Comparison of ENCODE assay signal across 8 mouse cellular contexts in the genomic region with DNA sequence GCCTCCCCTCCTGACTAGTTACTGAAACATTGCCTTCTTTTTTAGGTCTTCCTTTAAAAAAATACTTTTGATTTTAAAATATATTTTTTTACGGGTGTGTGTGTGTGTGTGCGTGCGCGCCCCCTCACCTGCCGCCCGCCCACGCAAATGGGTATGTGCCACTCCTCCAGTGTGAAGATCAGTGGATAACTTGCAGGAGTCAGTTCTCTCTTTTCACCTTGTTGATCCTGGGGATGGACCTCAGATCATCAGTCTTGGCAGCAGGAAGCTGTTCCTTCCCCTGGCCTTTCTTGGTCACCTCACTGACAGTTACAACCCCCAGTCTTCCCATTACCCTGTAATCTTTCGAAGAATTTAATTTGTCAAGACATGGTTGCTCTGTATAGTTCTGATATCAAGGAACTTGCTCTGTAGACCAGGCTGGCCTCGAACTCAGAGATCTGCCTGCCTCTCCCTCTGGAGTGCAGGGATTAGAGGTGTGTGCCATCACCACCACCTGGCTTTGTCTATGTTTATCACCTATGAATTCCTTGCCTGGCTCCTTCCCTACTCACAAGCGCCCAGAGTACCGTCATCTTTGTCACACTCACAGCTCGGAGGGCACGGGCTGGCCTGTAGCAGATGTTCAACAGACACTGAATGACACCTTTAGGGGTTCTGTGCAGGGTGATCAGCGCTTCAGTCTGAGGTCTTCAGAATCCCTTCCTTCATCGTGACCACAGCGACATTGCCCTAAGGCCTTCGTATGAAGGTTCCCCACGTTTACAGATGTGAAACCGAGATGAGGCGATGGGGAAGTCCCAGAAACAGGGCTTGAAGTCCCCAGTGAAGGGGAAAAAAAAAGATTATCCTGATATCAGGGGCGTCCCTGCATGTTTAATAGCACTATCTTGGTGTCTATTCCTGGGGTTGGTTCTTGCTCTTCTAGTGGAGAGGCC. TPM values are rescaled to one million over a fixed set of nuclear protein-coding genes. Genes with fewer than 3 reads are reported as not detected.
A peak's percentile ranks its signal among the peaks of the same experiment; 100 is the strongest.
DNase-seq lines count a peak whose midpoint lies in the region; ATAC-seq and TF ChIP-seq lines count a peak whose summit lies in the region.

No protein-coding gene starts in this region.

- peak; percentile 40 to 43; a peak in 2 of 4 replicates for TF ChIP-seq EP300 in MEL (IDR thresholded peaks at IDR 0.05; ENCODE audit: low read depth in 1 of 2, low read length in 2 of 2)

- DNase-seq in kidney, postnatal 10 days: no peak
- peak; percentile 79 for DNase-seq in MEL (ENCODE audit: low read depth, low spot score)
- DNase-seq in embryonic facial prominence, embryonic 14.5 days (ENCODE audit: low spot score): no peak
- DNase-seq in right cerebral cortex, postnatal 36 days (ENCODE audit: low spot score in 2 of 2): no peak
- no peak for DNase-seq in cerebellum, postnatal 4 days (ENCODE audit: low spot score in 2 of 2)
- DNase-seq in left cerebral cortex, adult 11 months (ENCODE audit: low spot score): no peak

- WGBS in kidney, embryonic 15.5 days: 73% methylated on average over 21 of the region's 21 CpGs
- WGBS in embryonic facial prominence, embryonic 14.5 days: 74% methylated on average over 21 of the region's 21 CpGs

- ATAC-seq in kidney, embryonic 15.5 days (replicated peaks; ENCODE audit: low FRiP score): no peak
- no peak for ATAC-seq in embryonic facial prominence, embryonic 14.5 days (ENCODE audit: low read depth)
- peak; percentile 59 for ATAC-seq in megakaryocyte progenitor cell, adult 5-6 weeks (replicated peaks; ENCODE audit: poor library complexity)

- no peak for TF ChIP-seq CTCF in MEL (IDR thresholded peaks at IDR 0.05 in 2 of 3, conservative IDR thresholded peaks at IDR 0.05 in 1 of 3; ENCODE audit: control insufficient read depth in 1 of 3, insufficient read depth in 1 of 3, low read depth in 2 of 3, low read length in 3 of 3, poor library complexity in 1 of 3, severe bottlenecking in 1 of 3)

- H3K9me3 ChIP-seq in kidney, embryonic 15.5 days (replicated peaks): 0 out of 2 replicates have a peak, but pooled peaks cover 5% of the 10 kb centered on the region
- H3K9me3 ChIP-seq in MEL (replicated peaks; ENCODE audit: insufficient read depth, low read length): no peaks in the 10 kb centered on the region
- no peaks in the 10 kb centered on the region; the same call in 1 of the 2 replicates for H3K9me3 ChIP-seq in embryonic facial prominence, embryonic 14.5 days (ENCODE audit: control insufficient read depth, low read length)

- TF ChIP-seq POLR2A in MEL (IDR thresholded peaks at IDR 0.05; ENCODE audit: control insufficient read depth in 1 of 2, insufficient read depth in 1 of 2, low read depth in 1 of 2, low read length in 2 of 2, poor library complexity in 1 of 2): no peak

- peaks cover 29% of the 10 kb centered on the region for H3K4me1 ChIP-seq in kidney, embryonic 15.5 days
- H3K4me1 ChIP-seq in MEL (ENCODE audit: control insufficient read depth in 1 of 2, insufficient read depth in 2 of 2, low read length in 2 of 2): peaks cover 9 to 21% of the 10 kb centered on the region in 2 experiments
- H3K4me1 ChIP-seq in embryonic facial prominence, embryonic 14.5 days (ENCODE audit: control insufficient read depth, insufficient read depth, low read length): peaks cover 12% of the 10 kb centered on the region

- H3K36me3 ChIP-seq in kidney, embryonic 15.5 days: no peaks in the 10 kb centered on the region
- H3K36me3 ChIP-seq in MEL (ENCODE audit: control insufficient read depth in 1 of 2, insufficient read depth in 2 of 2, low read length in 2 of 2): peaks cover 0 to 15% of the 10 kb centered on the region in 2 experiments; a peak in 2 of 4 replicates
- H3K36me3 ChIP-seq in embryonic facial prominence, embryonic 14.5 days (ENCODE audit: control insufficient read depth, insufficient read depth, low read length): no peaks in the 10 kb centered on the region

- H3K27me3 ChIP-seq in kidney, embryonic 15.5 days: peaks cover 15% of the 10 kb centered on the region
- peaks cover 0 to 2% of the 10 kb centered on the region in 2 experiments; a peak in 1 of 4 replicates for H3K27me3 ChIP-seq in MEL (ENCODE audit: control insufficient read depth in 1 of 2, insufficient read depth in 2 of 2, low read length in 2 of 2)
- no peaks in the 10 kb centered on the region; the same call in 1 of the 2 replicates for H3K27me3 ChIP-seq in embryonic facial prominence, embryonic 14.5 days (replicated peaks; ENCODE audit: control insufficient read depth, insufficient read depth, low read length)

- TF ChIP-seq RAD21 in MEL (IDR thresholded peaks at IDR 0.05; ENCODE audit: low read depth, low read length): no peak

- peak overlapping the region; percentile 77 for H3K4me2 ChIP-seq in kidney, embryonic 15.5 days
- H3K4me2 ChIP-seq in embryonic facial prominence, embryonic 14.5 days (ENCODE audit: low read depth, low read length): peak overlapping the region; percentile 64; the same call in 1 of the 2 replicates

- H3K9ac ChIP-seq in kidney, embryonic 15.5 days: no peak overlapping the region
- H3K9ac ChIP-seq in MEL (ENCODE audit: control insufficient read depth, low read depth, low read length, poor library complexity, severe bottlenecking): peak overlapping the region; percentile 21; the same call in 1 of the 2 replicates
- no peak overlapping the region for H3K9ac ChIP-seq in embryonic facial prominence, embryonic 14.5 days (ENCODE audit: low read depth, low read length)

- peak overlapping the region; percentile 91; the same call in 1 of the 2 replicates for H3K27ac ChIP-seq in kidney, embryonic 15.5 days
- H3K27ac ChIP-seq in MEL (ENCODE audit: control insufficient read depth, low read depth, low read length): peak overlapping the region; percentile 58
- H3K27ac ChIP-seq in embryonic facial prominence, embryonic 14.5 days (replicated peaks; ENCODE audit: low read depth, low read length): no peak overlapping the region

- H3K79me2 ChIP-seq in MEL (ENCODE audit: control insufficient read depth, insufficient read depth, low read length, poor library complexity): no peaks in the 10 kb centered on the region

- peak overlapping the region; percentile 47; the same call in 1 of the 2 replicates for H3K4me3 ChIP-seq in kidney, embryonic 15.5 days (replicated peaks)
- H3K4me3 ChIP-seq in MEL (ENCODE audit: control insufficient read depth in 1 of 2, insufficient read depth in 1 of 2, low read depth in 2 of 2, low read length in 2 of 2): peak overlapping the region; percentile 14 to 36; a peak in 2 of 4 replicates
- H3K4me3 ChIP-seq in embryonic facial prominence, embryonic 14.5 days (ENCODE audit: low read depth, low read length): no peak overlapping the region

TF ChIP-seq in MEL, 35 proteins besides CTCF, POLR2A, EP300 and RAD21 (continues in another document):
- TF ChIP-seq ZKSCAN1 (IDR thresholded peaks at IDR 0.05; ENCODE audit: low read depth, low read length): no peak
- peak; percentile 77 for TF ChIP-seq ETS1 (IDR thresholded peaks at IDR 0.05; ENCODE audit: low read depth, low read length)
- TF ChIP-seq ZC3H11A (IDR thresholded peaks at IDR 0.05; ENCODE audit: low read depth, low read length): no peak
- TF ChIP-seq CHD1 (IDR thresholded peaks at IDR 0.05; ENCODE audit: low read depth, low read length): no peak

RNA-seq across cellular contexts. Expression of a gene that starts 15.7 kb away (rescaled TPM):
- polyA plus RNA-seq in kidney, embryonic 15.5 days (2015; fragmentation: Nextera tagmentation; extraction: Ambion mirVana): 0.09 and 0.26 TPM in 2 replicates
- 0.04 and 0.10 TPM in 2 replicates for total RNA-seq in MEL (2012; rRNA removed)
- under 1 TPM in 1 of 2 experiments, not detected in 1; 0.49 TPM for polyA plus RNA-seq in MEL (2012; ENCODE audit: insufficient read depth in 1 of 2, insufficient read length in 2 of 2, low read depth in 1 of 2, low replicate concordance in 2 of 2, missing spikeins in 1 of 2)
- polyA plus RNA-seq in embryonic facial prominence, embryonic 14.5 days (2014; fragmentation: Nextera tagmentation; extraction: Ambion mirVana): 0.15 and 0.28 TPM in 2 replicates
- total RNA-seq in megakaryocyte progenitor cell, adult 5-6 weeks (2015): 18.2 and 28.4 TPM in 2 replicates
- 12.7 and 13.2 TPM in 2 replicates for total RNA-seq in megakaryocyte progenitor cell, adult 5-6 weeks (2017)

RNA-seq across cellular contexts. Expression of a gene that starts 19.0 kb away (rescaled TPM):
- polyA plus RNA-seq in kidney, embryonic 15.5 days (2015; fragmentation: Nextera tagmentation; extraction: Ambion mirVana): 85.7 and 87.2 TPM in 2 replicates
- 22.2 and 25.9 TPM in 2 replicates for total RNA-seq in MEL (2012; rRNA removed)
- 10 to 100 TPM in 1 of 2 experiments, not detected in 1; 37.5 TPM for polyA plus RNA-seq in MEL (2012; ENCODE audit: insufficient read depth in 1 of 2, insufficient read length in 2 of 2, low read depth in 1 of 2, low replicate concordance in 2 of 2, missing spikeins in 1 of 2)
- 64.0 and 75.1 TPM in 2 replicates for polyA plus RNA-seq in embryonic facial prominence, embryonic 14.5 days (2014; fragmentation: Nextera tagmentation; extraction: Ambion mirVana)
- total RNA-seq in megakaryocyte progenitor cell, adult 5-6 weeks (2015): 26.5 and 32.3 TPM in 2 replicates
- total RNA-seq in megakaryocyte progenitor cell, adult 5-6 weeks (2017): 24.4 and 29.8 TPM in 2 replicates

RNA-seq across cellular contexts. Expression of a gene that starts 33.8 kb away (rescaled TPM):
- 27.0 and 28.3 TPM in 2 replicates for polyA plus RNA-seq in kidney, embryonic 15.5 days (2015; fragmentation: Nextera tagmentation; extraction: Ambion mirVana)
- 26.2 and 43.9 TPM in 2 replicates for total RNA-seq in MEL (2012; rRNA removed)
- 10 to 100 TPM in 1 of 2 experiments, not detected in 1; 49.8 TPM for polyA plus RNA-seq in MEL (2012; ENCODE audit: insufficient read depth in 1 of 2, insufficient read length in 2 of 2, low read depth in 1 of 2, low replicate concordance in 2 of 2, missing spikeins in 1 of 2)
- polyA plus RNA-seq in embryonic facial prominence, embryonic 14.5 days (2014; fragmentation: Nextera tagmentation; extraction: Ambion mirVana): 18.8 and 21.6 TPM in 2 replicates
- total RNA-seq in megakaryocyte progenitor cell, adult 5-6 weeks (2015): 11.1 and 13.6 TPM in 2 replicates
- 24.8 and 27.4 TPM in 2 replicates for total RNA-seq in megakaryocyte progenitor cell, adult 5-6 weeks (2017)

RNA-seq across cellular contexts. Expression of a gene that starts 34.0 kb away (rescaled TPM):
- 5.5 and 5.8 TPM in 2 replicates for polyA plus RNA-seq in kidney, embryonic 15.5 days (2015; fragmentation: Nextera tagmentation; extraction: Ambion mirVana)
- total RNA-seq in MEL (2012; rRNA removed): 1.0 and 1.5 TPM in 2 replicates
- polyA plus RNA-seq in MEL (2012; ENCODE audit: insufficient read depth in 1 of 2, insufficient read length in 2 of 2, low read depth in 1 of 2, low replicate concordance in 2 of 2, missing spikeins in 1 of 2): 10 to 100 TPM in 1 of 2 experiments, not detected in 1; 15.9 TPM
- 11.2 and 11.6 TPM in 2 replicates for polyA plus RNA-seq in embryonic facial prominence, embryonic 14.5 days (2014; fragmentation: Nextera tagmentation; extraction: Ambion mirVana)
- 6.3 and 7.2 TPM in 2 replicates for total RNA-seq in megakaryocyte progenitor cell, adult 5-6 weeks (2015)
- 0.74 and 1.2 TPM in 2 replicates for total RNA-seq in megakaryocyte progenitor cell, adult 5-6 weeks (2017)

RNA-seq across cellular contexts. Expression of a gene that starts 43.1 kb away (rescaled TPM):
- polyA plus RNA-seq in kidney, embryonic 15.5 days (2015; fragmentation: Nextera tagmentation; extraction: Ambion mirVana): 8.3 and 9.2 TPM in 2 replicates
- total RNA-seq in MEL (2012; rRNA removed): 0.27 and 0.52 TPM in 2 replicates
- 1 to 10 TPM in 1 of 2 experiments, not detected in 1; 1.4 TPM for polyA plus RNA-seq in MEL (2012; ENCODE audit: insufficient read depth in 1 of 2, insufficient read length in 2 of 2, low read depth in 1 of 2, low replicate concordance in 2 of 2, missing spikeins in 1 of 2)
- polyA plus RNA-seq in embryonic facial prominence, embryonic 14.5 days (2014; fragmentation: Nextera tagmentation; extraction: Ambion mirVana): 53.7 and 57.0 TPM in 2 replicates
- total RNA-seq in megakaryocyte progenitor cell, adult 5-6 weeks (2015): not detected in 2 replicates
- total RNA-seq in megakaryocyte progenitor cell, adult 5-6 weeks (2017): not detected in 2 replicates
